Mouse (Mus musculus) midbrain, embryonic 11.5 days (tissue): ENCODE measurements at regions not wholly inside any gene's neighbourhood (a gene's known extent, or its start where the extent isn't known, plus 50 kb on each side); places are given as distances from the start of the nearest gene placed in this dataset.

Source experiments
- ATAC-seq: fragments of 200-750 bp; cut with Nextera tagmentation; 2 replicates; pipeline ENCODE4 v1.8.0; 2017; ENCODE audit warnings: moderate TSS enrichment, moderate library complexity; ENCODE audit not compliant: low FRiP score
- DNase-seq: peaks from one replicate; pipeline ENCODE4 v3.0.0; 2015; ENCODE audit warnings: low spot score; ENCODE audit errors: missing footprints
- H3K27ac ChIP-seq: fragments of 300-500 bp; sonication (generic); 2 replicates; pipeline ENCODE4 v1.5.1; 2014; ENCODE audit warnings: low read depth, low read length
- H3K27me3 ChIP-seq: fragments of 300-500 bp; sonication (generic); 2 replicates; pipeline ENCODE4 v1.6.1; 2014; ENCODE audit warnings: mild to moderate bottlenecking, low read length, moderate library complexity, mixed read lengths; ENCODE audit not compliant: control insufficient read depth, insufficient read depth
- H3K36me3 ChIP-seq: fragments of 300-500 bp; sonication (generic); 2 replicates; pipeline ENCODE4 v1.6.1; 2014; ENCODE audit warnings: mild to moderate bottlenecking, low read length, moderate library complexity, mixed read lengths; ENCODE audit not compliant: control insufficient read depth, insufficient read depth
- H3K4me1 ChIP-seq: fragments of 300-500 bp; sonication (generic); 2 replicates; pipeline ENCODE4 v1.6.1; 2014; ENCODE audit warnings: low read length; ENCODE audit not compliant: control insufficient read depth, insufficient read depth
- H3K4me2 ChIP-seq: fragments of 300-500 bp; sonication (generic); 2 replicates; pipeline ENCODE4 v1.6.1; 2014; ENCODE audit warnings: mild to moderate bottlenecking, moderate library complexity
- H3K4me3 ChIP-seq: fragments of 300-500 bp; sonication (generic); 2 replicates; pipeline ENCODE4 v1.5.1; 2014; ENCODE audit warnings: low read depth, low read length
- H3K9ac ChIP-seq: fragments of 300-500 bp; sonication (generic); 2 replicates; pipeline ENCODE4 v1.6.1; 2014; ENCODE audit warnings: low read length
- H3K9me3 ChIP-seq: fragments of 300-500 bp; sonication (generic); 2 replicates; pipeline ENCODE4 v1.6.1; 2016; ENCODE audit warnings: low read length; ENCODE audit not compliant: control insufficient read depth
- WGBS: fragments of 180-500 bp; shearing (Covaris S2); extraction: QIAGEN DNeasy Blood & Tissue Kit; methylation state at CpG from one replicate; pipeline ENCODE4 v1.1.7; 2014; 5-methylcytosine and 5-hydroxymethylcytosine counted together

DNA sequence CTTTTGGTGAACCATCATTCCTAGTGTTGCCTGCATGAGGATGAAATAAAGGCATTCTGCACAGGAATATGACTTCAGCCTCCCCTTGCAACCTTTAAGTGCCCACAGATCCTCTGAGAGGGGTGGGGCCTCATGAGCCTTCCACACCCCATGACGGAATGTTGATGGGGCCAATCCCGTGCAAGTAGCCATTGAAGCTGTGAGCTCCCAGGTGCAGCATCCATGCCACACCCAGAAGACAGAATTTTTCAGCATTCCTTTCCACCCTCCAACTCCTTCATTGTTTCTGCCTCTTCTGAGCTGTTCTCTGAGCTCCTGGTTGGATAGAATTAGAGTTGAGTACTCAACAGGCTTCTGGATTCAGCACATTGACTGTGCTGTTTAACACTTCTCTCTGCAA, 174.6 kb upstream of the Srrm4 start:
- H3K36me3 ChIP-seq: no peaks in the 10 kb centered on the region
- 79% methylated on average over 2 of the region's 2 CpGs for WGBS
- no peak overlapping the region for H3K27ac ChIP-seq
- H3K4me2 ChIP-seq: no peak overlapping the region
- H3K9ac ChIP-seq: no peak overlapping the region
- H3K27me3 ChIP-seq: no peaks in the 10 kb centered on the region
- no peak for DNase-seq
- no peaks in the 10 kb centered on the region for H3K4me1 ChIP-seq
- H3K4me3 ChIP-seq: no peak overlapping the region
- ATAC-seq: no peak
- peaks cover 6% of the 10 kb centered on the region; the same call in 1 of the 2 replicates for H3K9me3 ChIP-seq

DNA sequence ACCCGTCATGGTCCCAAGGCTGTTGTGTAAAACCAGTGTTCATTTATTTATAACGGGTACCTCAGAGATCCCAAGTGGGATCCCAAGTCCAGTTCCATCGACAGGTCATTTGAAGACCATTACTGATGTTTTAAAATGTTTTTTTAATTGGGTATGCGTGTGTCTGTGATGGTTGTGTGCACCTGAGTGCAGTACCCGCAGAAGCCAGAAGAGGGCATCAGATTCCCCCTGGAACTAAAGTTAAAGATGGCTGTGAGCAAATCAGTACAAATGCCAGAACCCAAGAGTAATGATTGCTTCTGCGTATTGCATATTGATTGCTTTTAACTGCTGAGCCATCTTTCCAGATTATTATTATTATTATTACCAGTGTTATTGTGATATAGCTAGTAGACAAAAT, 169.7 kb upstream of the Srrm4 start:
- Histone ChIP-seq H3K9ac (no peak overlapping the region), H3K36me3 (no peaks in the 10 kb centered on the region), H3K4me3 (no peak overlapping the region), H3K27me3 (no peaks in the 10 kb centered on the region), H3K27ac (no peak overlapping the region), H3K4me1 (no peaks in the 10 kb centered on the region), H3K9me3 (peaks cover 6% of the 10 kb centered on the region; the same call in 1 of the 2 replicates), H3K4me2 (no peak overlapping the region)
- DNase-seq (no peak), ATAC-seq (no peak)
- WGBS: 91% methylated on average over 6 of the region's 6 CpGs

DNA sequence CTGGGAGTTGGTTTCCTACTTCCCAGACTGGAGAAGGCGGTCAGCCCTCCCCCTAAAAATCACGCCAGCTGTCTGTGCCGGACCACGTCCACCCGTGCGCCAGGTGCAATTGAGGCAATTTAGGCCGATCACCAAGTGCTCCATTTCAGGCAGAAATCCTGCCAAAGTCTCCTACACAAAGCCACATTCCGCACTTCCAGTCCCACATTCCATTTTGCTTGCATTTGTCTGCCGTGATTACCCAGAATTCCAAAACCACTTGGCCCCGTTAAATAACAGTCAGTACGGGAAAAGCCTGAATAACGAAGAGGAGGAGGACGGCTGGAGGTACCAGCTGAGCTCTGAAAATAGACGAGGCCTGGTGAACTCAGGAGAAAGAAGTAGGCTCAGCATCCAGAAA, 167.1 kb upstream of the Srrm4 start:
- no peaks in the 10 kb centered on the region for H3K36me3 ChIP-seq
- H3K4me1 ChIP-seq: no peaks in the 10 kb centered on the region
- H3K27ac ChIP-seq: no peak overlapping the region
- H3K4me3 ChIP-seq: no peak overlapping the region
- H3K4me2 ChIP-seq: no peak overlapping the region
- no peak overlapping the region for H3K9ac ChIP-seq
- DNase-seq (no peak), ATAC-seq (no peak)
- WGBS: 86% methylated on average over 14 of the region's 14 CpGs
- H3K27me3 ChIP-seq: no peaks in the 10 kb centered on the region
- H3K9me3 ChIP-seq: peaks cover 1% of the 10 kb centered on the region; the same call in 1 of the 2 replicates

DNA sequence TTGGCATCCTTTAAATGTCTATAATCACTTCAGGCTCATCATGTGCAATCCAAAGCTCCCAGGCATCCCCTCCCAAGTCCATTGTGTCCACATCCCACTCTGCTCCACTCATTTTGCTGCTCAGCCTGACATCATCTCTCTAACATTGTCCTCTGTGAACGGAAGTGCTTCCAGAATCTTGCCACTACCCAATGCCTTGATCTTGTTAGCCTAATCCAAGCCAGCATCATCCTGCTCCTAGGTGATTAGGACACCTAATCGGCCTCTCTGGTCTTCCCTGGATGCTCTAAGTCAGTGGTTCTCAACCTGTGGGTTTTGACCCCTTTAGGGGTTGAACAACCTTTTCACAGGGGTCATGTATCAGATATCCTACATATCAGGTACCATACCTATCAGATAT, 161.3 kb upstream of the Srrm4 start:
- no peak overlapping the region for H3K4me3 ChIP-seq
- H3K9ac ChIP-seq: no peak overlapping the region
- no peak overlapping the region for H3K27ac ChIP-seq
- H3K9me3 ChIP-seq: no peaks in the 10 kb centered on the region
- no peak overlapping the region for H3K4me2 ChIP-seq
- 78% methylated on average over 2 of the region's 2 CpGs for WGBS
- no peaks in the 10 kb centered on the region for H3K4me1 ChIP-seq
- H3K27me3 ChIP-seq: no peaks in the 10 kb centered on the region
- no peak for DNase-seq
- no peaks in the 10 kb centered on the region for H3K36me3 ChIP-seq
- no peak for ATAC-seq

DNA sequence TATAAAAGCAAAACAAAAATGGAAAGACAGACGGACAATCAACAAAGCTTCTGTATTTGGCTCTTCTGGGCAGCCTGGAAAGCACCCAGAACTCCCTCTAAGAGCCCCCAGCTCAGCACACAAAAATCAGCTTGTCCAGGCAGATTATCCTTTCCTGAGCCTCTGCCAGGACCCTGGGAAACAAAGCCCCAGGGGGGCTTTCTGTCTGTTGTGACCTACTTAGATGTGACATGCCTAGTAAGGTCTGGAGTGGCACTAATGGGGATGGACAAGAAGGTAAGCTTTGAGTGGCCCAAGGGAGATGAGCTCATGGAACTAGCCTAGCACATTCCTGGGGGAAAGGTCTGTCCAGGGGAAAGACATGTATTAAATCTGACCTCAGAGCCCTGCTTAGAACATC, 160.5 kb upstream of the Srrm4 start:
- 69% methylated on average over 1 of the region's 1 CpGs for WGBS

DNA sequence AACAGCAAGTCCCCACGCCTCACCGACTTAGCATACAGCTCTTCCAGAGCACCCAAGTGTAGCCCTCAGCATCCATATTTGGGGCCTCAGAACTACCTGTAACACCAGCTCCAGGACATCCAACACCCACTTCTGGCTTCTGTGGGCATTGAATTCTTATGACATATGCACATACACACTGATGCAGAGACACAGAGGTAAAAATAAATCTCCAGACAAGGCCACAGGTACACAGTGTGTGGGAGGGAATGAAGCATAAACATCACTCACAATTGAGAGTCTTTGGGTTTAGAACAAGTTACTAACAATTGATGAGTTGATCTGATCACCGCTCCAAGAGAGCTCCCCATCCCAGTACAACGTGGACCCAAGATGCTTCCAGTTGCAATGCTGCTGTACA, 154.2 kb upstream of the Srrm4 start:
- ATAC-seq (no peak), DNase-seq (peak; percentile 78)
- Histone ChIP-seq H3K27me3 (no peaks in the 10 kb centered on the region), H3K36me3 (no peaks in the 10 kb centered on the region), H3K4me3 (no peak overlapping the region), H3K9me3 (no peaks in the 10 kb centered on the region), H3K4me2 (no peak overlapping the region), H3K27ac (no peak overlapping the region), H3K4me1 (no peaks in the 10 kb centered on the region), H3K9ac (no peak overlapping the region)
- 88% methylated on average over 4 of the region's 4 CpGs for WGBS

More for the DNA sequence above, 160.5 kb upstream of the Srrm4 start:
- Histone ChIP-seq H3K9ac (no peak overlapping the region), H3K4me3 (no peak overlapping the region), H3K9me3 (no peaks in the 10 kb centered on the region), H3K27me3 (no peaks in the 10 kb centered on the region), H3K36me3 (no peaks in the 10 kb centered on the region), H3K4me1 (no peaks in the 10 kb centered on the region), H3K27ac (no peak overlapping the region), H3K4me2 (no peak overlapping the region)
- DNase-seq (peak; percentile 49), ATAC-seq (no peak)

DNA sequence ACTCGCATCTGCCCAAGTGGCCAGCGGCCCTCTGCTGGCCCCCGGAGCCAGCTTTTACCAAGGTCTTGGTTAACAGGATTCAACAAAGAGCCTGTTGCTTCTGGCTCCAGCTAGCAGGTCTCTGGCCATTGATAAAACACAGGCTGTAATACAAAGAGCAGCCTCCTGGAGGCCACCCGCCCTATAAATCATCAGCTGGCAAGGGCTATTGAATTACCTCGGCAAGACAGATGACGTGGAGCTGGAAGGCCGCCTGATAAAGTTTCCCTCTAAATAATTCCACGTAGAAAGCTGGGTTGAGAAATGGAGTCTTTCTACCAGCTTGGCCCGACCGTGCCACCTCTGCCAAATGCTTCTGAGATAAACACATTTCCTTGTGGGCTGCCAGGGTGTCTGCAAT, 152.8 kb upstream of the Srrm4 start:
- H3K4me1 ChIP-seq: no peaks in the 10 kb centered on the region
- H3K36me3 ChIP-seq: no peaks in the 10 kb centered on the region
- H3K4me2 ChIP-seq: no peak overlapping the region
- peak; percentile 67 for DNase-seq
- no peak overlapping the region for H3K4me3 ChIP-seq
- no peaks in the 10 kb centered on the region for H3K27me3 ChIP-seq
- no peaks in the 10 kb centered on the region for H3K9me3 ChIP-seq
- 71% methylated on average over 10 of the region's 10 CpGs for WGBS
- no peak for ATAC-seq
- H3K27ac ChIP-seq: no peak overlapping the region
- H3K9ac ChIP-seq: no peak overlapping the region

DNA sequence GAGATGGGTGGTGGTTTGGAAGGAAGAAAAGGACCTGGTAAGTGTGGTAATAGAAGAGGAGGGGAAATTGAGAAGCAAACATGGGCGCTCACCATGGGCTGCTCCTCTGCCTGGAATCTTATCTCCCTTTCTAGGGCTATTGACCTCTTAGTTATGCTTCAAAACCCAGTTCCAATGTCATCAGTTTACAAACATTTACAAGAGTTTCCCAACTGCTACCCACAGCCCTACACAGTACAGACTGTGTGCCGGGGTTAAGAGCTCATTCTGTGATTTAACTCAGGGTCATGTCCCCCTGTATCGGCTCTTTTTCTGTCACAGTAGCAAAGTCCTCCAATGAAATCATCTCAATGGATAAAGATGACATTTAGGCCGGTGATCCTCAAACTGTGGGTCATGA, 144.0 kb upstream of the Srrm4 start:
- DNase-seq: no peak
- no peak overlapping the region for H3K9ac ChIP-seq
- no peaks in the 10 kb centered on the region for H3K9me3 ChIP-seq
- 87% methylated on average over 4 of the region's 4 CpGs for WGBS
- no peak overlapping the region for H3K4me2 ChIP-seq
- H3K4me3 ChIP-seq: no peak overlapping the region
- H3K27me3 ChIP-seq: no peaks in the 10 kb centered on the region
- H3K36me3 ChIP-seq: no peaks in the 10 kb centered on the region
- no peaks in the 10 kb centered on the region for H3K4me1 ChIP-seq
- ATAC-seq: no peak
- H3K27ac ChIP-seq: no peak overlapping the region

DNA sequence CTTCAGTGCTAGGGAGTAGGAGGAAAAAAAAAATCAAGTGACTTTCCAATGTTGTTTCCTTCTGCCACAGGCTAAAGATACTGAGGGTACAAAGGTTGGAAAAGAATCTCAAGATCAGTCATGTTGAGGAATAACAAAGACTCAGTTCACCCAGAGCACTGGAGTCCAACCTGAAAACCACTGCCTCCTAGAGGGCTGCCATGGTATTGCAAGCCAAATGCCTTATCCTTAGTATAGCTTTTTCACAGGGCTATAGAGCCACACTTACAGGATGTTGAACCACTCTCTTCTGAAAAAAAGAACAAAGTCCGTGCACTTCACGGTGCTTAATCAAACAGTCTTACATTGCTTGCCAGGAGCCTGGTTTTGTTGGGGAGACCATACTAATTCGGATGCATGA, 139.9 kb upstream of the Srrm4 start:
- WGBS: 86% methylated on average over 3 of the region's 3 CpGs
- no peak for ATAC-seq
- Histone ChIP-seq H3K36me3 (no peaks in the 10 kb centered on the region), H3K9me3 (no peaks in the 10 kb centered on the region), H3K27me3 (no peaks in the 10 kb centered on the region), H3K27ac (no peak overlapping the region), H3K9ac (no peak overlapping the region), H3K4me1 (no peaks in the 10 kb centered on the region), H3K4me2 (no peak overlapping the region), H3K4me3 (no peak overlapping the region)
- DNase-seq: no peak

DNA sequence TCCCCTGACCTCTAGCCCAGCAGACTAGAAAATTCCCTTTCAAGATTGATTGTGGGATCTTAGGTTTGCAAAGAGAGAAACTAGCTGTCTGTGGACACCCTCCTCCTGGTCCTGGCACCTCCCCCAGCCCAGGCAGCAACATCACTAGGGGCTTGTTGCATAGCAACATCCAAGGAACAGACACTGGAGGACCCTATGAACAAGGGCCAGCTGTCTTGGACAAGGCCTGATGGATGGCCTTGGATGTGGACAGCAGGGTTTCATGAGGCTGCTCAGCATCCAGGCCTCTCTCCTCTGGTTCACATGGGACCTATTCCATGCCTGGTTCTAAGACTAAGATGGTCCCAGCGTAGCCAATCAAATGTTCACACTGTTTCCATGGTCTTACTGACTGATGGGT, 127.6 kb upstream of the Srrm4 start:
- 72% methylated on average over 1 of the region's 1 CpGs for WGBS
- no peak overlapping the region for H3K4me2 ChIP-seq
- H3K4me1 ChIP-seq: no peaks in the 10 kb centered on the region
- no peak overlapping the region for H3K9ac ChIP-seq
- ATAC-seq (no peak), DNase-seq (no peak)
- H3K27ac ChIP-seq: no peak overlapping the region
- no peaks in the 10 kb centered on the region for H3K36me3 ChIP-seq
- no peaks in the 10 kb centered on the region for H3K9me3 ChIP-seq
- no peaks in the 10 kb centered on the region for H3K27me3 ChIP-seq
- no peak overlapping the region for H3K4me3 ChIP-seq
